Mouse (Mus musculus) forelimb bud, embryonic 11.5 days (tissue): ENCODE measurements around the gene Hsdl2.
"Not testable (repeated sequence)": the region's sequence is repeated elsewhere in the genome, so short reads cannot be mapped to it uniquely, and the experiment has no call there.

Experiments
- DNase-seq: peaks from one replicate; pipeline ENCODE4 v3.0.0-alpha.2; 2012; ENCODE audit warnings: low read depth, low spot score

The Hsdl2 gene

DNA sequence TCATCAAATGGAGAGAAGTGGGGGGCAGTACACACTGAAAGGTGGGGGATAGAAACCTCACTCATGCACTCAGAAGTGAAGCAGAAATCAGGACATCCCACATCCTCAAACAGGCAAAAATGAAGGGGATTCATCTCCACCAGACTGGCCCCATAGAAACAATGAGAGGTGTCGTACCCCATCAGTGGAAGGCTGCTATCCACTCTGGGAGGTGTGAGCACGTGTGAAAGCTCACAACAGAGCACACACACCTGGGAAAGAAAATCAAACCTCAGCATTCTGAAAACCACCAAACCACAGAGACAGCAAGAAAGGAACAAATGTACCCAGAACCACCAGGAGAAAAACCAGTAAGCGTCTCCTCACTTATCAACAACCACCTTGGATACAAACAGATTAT, 17.2 kb upstream of the Hsdl2 start:
- DNase-seq = no peak

DNA sequence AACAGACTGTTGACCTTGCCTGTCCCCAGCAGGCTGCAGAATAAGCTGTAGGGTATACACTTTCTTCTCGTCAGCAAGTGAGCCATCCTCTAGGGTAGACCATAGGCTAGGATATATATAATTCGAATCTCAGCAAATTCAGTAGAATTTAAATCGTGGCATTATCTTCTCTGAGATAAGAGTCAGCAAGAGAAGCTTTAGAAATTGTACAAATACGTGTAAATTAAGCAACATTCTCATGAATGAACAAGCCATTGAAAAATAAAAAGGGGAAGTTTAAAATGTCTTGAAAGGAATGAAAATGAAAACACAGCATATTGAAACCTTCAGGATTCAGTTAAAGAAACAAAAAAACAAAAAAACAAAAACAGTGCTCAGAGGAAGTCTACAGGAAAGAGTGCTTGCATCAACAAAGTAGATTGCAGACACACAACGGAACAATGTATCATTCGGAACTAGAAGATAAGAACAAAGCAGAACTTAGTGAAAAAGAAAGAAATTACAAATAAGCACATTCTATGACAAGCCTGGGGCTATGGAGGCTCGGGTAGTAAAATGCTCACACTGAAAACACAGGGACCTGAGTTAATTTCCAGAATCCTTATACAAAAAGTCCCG, 15.7 kb upstream of the Hsdl2 start:
- no peak for DNase-seq

DNA sequence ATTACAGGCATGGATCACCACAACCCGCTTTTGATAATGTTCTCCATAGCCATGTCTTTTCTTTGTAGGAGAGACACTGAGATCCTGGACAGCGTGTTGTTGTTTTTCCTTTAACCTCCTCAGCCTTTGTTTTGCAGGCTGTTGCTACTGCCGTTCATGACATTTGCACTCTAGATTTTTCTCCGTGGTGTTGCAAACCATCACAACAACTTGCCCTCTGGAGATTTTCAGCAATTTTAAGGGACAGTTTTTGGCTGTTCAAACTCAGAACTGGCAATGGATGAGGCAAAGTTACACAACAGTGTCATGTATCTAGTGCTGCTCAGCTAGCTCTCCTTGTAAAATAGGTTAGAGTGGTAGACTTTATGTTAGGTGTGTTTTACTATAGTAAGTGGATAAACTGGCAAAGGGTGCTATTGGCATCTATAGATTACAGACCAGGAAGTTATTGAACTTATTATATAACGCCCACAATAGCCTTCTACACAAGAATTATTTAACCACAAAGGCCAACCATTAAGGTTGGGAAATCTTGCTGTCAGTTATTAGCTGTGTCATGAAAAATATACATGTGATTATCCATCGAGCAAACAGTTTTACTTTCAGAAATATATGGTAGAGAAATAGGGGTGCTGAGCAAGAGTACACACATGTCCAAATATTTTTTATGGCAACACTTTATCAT, 13.6 kb upstream of the Hsdl2 start:
- DNase-seq = no peak

DNA sequence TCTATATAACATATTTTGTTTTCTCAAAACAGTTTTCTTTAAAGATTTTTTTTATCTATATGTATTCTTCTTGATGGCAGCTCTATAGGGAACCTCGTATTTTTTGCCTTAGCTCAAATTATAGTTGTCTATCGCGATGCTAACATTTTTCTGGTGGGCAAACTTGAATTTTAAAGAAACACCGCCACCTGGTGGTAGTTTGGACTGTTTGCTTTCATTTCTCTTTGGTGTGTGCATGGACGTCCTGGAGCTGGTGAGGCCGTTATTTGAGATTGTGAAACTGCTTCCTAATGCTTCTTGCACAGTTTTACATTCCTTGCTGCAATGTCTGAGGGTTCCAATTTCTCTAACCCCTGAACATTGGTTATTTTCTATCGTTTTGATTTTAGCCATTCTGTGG, 11.8 kb upstream of the Hsdl2 start:
- peak; percentile 86 for DNase-seq

DNA sequence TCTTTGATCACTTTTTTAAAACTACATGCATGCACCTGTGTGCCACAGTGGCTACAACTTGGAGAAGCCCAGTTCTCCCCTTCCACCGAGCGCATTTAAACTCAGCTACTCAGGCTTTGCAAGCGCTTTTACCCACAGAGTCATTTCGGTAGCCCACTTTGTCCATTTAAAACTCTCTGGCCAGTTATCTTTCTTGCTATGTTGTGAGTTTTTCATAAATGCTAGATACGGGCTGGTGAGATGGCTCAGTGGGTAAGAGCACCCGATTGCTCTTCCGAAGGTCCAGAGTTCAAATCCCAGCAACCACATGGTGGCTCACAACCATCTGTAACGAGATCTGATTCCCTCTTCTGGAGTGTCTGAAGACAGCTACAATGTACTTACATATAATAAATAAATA, 10.8 kb upstream of the Hsdl2 start:
- DNase-seq = not testable (repeated sequence)

DNA sequence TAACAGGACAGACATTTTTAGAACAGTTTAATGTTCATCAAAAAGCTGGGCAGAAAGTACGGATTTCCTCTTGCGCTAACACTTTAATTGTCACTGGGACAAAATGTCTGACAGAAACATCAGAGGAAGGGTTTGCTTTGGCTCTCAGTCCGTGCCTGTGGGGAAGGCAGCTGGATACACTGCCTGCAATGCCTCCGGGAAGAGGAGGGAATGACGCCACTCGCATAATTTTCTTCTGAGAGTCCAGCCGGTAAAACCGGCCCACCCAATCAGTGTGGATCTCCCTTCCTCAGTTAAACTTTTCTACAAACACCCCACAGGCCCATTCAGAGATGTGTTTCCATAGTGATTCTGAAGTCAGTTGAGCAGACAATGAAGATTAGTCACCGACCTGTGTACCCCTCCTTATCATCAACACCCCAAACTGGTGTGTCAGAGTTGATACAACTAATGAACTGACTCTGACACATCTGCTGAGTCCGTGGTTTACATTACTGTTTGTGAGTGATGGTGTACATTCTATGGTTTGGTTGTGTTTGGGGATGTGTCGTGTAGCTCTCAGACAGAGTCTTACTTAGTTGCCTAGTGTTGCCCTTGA, 8.7 kb upstream of the Hsdl2 start:
- no peak for DNase-seq

DNA sequence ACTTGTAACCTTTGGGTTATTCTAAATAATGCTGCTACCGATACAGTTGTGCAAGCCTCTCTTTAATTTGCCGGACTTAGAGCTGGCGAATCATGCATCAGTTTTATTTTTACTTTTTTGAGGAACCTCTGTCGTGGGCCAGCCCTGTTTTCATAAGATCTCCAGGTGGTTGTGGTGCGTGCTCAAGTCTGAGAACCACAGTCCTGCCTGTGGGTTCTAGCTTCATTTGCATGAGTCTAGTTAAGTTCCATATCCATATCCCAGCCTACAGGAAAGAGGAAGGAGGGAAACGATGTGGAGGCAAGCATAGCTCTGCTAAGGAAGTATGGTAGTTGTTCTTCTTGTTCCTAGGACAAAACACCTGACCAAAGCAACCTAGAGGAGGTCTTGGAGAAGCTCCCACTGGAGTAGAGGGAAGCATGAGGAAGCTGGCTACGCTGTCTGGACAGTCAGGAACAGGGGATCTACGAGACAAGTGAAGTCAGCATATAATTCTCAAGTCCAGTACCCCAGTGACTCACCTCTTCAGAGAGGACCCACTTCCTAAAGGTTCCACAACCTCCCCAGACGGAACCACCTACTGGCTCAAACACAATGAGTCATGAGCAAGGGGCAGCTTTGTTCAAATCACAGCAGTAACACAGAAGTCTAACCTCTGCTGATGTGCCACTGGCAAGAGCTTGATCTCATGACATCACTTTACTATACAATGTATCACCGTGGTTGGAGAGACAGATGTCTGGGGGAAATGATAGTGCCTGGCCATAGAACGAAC, 6.0 kb upstream of the Hsdl2 start:
- DNase-seq = no peak

DNA sequence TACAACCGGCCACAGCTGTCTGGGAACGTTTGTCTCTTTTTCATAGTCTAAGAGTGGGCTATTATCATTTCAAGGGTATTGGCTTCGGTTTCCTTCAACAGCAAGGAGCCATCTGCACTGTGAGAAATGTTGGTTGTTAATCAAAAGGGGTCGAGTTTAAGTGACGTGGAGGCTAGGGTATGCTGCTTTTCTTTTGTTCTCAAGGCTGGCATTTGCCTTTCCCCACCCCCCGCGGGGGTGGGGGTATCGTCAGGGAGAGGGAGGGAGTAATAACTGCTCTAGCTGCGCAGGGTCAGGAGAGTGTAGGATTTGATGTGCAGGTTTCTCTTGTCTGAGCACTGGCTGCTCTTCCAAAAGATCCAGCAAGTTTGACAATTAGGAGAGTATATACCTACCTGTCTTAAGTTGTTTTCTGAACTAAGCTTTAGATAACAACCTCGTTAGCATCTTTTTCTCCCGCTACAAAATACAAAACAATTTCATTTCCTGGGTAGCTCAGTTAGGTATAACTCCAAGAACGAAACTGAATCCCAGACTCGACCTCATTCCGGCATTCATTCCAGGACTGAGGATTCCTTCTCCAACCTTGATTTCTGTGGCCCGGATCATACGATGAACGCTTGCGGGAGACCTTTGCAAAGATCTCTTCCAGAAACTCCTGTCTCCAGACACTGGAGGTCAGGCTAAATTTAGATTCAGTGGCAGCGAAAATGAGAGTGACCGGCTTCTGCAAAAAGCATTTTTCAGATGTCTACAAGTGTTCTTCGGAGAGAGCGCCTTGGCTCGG, 675 bp upstream of the Hsdl2 start:
- peak; percentile 82 for DNase-seq

DNA sequence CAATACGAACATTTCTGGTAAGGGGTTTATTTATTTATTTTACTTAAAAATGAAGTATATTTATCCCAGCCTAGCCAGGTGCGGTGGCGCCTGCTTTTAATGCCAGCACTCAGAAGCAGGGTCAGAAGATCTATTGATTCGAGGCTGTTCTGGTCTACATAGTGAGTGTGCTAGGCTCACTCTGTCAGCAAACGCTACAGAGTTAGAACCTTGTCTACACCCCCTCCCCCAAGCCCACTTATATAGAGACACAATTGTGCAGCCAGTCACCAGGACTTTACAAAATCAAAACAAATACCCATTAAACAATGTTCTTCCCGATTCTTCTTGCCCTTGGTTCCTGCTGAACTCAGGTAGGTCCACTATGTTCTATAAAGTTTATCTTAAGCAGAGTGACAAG, 823 bp downstream of the Hsdl2 start:
- no peak for DNase-seq

DNA sequence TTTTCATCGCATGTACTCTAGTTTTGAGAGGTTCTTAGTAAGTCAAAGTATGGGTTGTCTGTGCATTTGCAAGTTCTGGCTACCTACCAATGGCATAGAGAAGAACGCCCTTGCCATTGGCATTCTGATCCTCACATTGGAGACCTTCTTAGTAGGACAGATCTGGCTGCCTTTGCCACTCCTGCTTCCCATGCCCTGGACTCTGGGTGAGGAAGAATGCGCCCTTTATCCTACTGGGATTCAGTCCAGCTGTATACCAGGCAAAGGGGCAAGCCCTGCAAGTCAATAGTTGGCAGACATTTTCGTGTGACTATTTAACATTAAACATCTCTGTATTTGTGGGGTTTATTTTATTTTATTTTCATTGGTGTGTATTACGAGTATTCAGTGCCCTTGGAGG, 3.7 kb downstream of the Hsdl2 start:
- no peak for DNase-seq

DNA sequence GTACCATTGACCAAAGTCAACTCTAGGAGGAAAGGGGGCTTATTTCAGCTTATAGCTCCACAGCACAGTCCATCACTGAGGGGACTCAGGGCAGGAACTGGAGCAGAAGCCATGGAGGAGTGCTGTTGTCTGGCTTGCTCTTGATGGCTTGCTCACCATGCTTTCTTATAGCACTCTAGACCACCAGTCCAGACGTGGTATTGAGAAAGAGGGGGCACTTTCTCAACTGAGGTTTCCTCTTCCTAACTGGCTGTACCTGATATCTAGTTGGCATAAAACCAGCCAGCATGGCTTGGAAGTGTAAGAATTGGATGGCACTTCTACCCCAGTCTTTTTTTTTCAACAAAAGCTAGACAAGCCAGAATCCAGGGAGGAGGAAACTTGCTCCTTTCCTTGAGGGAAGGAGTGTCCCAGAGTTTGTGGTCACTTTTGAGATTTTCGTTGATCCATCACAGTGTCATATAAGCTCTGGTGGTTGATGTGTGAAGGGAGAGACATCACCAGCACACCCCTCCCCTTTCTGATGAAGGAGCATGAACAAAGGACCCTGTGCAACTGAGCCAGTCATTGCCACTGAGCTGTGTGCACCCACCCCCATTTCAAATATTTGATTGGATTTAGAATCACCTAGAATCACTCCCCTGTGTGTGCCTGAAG, 6.0 kb downstream of the Hsdl2 start:
- no peak for DNase-seq

DNA sequence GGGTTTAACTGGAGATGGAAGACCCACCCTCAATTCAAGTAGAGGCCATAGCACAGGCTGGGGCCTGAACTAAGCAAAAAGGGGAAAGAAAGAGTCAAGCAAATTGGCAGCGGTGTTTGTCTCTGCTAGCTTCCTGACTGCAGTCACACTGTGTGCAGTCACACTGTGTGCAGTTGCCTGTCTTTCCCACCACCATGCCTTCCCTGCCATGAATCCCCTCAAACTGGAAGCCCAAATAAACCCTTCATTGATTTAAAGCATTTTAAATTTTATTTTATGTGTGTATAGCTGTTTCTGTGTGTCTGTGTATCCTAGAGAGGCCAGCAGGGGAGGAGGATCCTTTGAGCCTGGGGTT, 6.5 kb downstream of the Hsdl2 start:
- DNase-seq = no peak

DNA sequence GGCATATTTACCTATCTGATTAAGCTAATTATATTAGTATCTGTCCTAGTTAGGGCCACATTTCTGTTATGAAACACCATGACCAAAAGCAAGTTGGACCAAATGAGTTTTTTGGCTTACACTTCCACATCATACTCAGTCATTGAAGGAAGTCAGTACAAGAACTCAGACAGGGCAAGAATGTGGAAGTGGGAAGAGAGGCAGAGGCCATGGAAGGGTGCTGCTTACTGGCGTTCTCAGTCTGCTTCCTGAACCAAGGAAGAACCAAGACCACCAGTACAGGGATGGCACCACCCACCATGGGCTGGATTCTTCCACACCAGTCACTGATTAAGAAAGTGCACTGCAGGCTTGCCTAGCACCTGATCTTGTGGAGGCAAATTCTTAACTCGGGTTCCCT, 13.3 kb downstream of the Hsdl2 start:
- no peak for DNase-seq

DNA sequence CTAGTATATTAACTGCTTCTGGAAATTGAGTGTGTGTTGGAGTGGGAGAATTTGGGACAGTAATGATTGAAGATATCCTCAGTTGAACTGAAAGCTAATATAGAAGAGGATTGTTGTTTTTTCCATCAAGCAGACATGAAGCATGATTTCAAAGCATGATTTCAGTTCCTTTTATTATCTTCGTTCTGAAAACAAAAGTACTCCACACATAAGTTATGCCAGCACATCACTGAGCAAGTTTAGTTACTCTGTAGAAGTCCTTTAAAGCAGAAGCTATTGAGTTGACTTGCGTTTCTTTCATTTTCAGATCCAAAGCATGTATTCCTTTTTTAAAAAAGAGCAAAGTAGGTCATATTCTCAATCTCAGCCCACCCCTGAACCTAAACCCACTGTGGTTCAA, 15.2 kb downstream of the Hsdl2 start:
- DNase-seq = no peak

DNA sequence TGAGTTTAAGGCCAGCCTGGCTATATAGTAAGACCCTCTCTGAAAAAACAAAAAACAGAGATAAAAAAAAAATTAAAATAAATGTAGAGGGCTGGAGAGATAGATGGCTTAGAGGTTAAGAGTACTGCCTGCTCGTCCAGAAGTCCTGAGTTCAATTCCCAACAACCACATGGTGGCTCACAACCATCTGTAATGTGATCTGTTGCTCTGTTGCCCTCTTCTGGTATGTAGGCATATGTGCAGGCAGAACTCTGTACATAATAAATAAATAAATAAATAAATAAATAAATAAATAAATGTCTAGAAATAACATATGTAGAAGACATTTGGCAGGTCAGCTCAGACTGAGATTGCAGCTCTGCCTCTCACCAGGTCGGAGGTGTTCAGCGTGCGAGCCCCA, 21.3 kb downstream of the Hsdl2 start:
- DNase-seq = no peak

DNA sequence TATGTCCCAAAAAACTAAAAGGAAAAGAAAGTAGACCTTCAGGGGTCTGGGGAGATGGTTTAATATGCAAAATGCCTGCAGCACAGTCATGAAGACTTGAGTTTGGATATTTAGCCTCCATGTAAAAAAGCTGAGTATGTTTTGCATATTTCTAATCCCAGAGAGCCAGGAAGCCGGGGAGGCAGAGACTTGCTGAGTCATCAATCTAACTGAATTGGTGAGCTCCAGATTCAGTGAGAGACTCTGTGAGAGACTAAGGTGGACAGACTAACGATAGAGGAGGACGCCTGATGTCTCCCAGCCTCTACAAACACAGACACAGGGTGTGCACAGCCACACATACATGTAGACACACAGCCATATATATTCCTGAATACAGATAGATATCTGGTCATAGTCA, 23.5 kb downstream of the Hsdl2 start:
- no peak for DNase-seq

DNA sequence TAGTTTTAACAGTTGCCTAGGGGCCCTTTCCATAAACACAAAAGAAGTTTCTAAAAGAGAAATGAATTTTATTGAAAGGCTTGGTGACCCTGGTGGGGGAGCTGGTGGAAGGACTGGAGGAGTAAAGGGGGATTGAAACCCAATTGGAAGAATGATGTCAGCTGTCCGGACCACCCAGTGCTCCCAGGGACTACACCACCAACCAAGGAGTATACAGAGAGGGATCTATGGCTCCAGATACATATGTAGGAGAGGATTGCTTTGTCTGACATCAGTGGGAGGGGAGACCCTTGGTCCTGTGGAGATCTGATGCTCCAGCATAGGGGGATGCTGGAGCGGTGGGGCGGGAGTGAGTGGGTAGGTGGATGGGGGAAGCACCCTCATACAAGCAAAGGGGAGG, 24.1 kb downstream of the Hsdl2 start:
- DNase-seq = no peak

DNA sequence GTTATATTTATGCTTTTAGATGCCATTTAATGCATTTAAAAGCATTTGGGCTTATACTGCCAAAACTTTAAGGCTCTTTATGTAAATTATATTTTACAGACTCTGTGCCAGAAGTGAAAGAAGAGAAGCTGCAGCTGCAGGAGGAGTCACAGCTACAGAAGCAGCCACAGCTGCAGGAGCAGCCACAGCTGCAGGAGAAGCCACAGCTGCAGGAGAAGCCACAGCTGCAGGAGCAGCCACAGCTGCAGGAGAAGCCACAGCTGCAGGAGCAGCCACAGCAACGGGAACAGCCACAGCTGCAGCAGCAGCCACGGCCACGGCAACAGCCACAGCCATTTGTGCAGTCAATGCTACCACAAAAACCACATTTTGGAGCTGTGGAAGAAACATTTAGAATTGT, 29.0 kb downstream of the Hsdl2 start:
- DNase-seq = no peak

DNA sequence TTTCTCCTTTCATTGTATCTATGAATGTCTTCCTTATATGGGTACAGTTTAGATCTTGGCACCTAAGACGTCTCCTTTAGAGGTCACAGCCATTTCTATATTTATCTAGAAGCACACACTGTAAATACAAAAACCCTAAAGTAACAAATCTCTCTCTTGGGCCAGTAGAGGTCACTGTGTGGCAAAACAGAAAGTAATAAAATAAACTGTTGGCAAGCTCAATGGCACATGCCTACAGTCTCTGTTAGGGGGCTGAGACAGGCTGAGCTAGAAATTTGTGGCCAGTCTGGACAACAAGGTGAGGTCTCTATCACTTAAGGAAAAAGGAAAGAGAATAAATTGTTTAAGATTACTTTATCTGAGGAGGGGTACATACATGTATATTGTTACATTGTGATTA, 33.6 kb downstream of the Hsdl2 start:
- peak; percentile 21 for DNase-seq

DNA sequence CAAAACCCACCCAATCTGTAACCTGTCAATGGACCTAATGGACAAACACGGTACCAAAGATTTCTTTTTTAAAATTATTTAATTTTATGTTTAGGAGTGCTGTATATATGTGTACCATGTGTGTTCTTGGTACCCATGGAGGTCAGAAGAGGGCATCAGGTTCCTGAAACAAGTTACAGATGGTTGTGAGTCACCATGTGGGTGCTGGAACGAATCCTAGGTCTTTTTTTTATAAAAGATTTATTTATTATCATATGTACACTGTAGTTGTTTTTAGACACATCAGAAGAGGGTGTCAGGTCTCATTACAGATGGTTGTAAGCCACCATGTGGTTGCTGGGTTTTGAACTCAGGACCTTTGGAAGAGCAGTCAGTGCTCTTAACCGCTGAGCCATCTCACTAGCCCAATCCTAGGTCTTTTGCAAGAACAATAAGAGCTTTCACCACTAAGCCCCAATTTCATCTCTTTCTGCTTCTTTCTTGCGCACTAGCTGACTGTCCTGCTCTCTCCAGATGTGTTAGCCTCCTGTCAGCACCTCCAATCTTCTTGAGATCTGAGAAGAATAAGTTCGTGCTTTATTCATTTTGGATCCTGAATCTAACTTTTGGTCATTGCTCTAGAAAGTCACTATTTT, 38.4 kb downstream of the Hsdl2 start:
- no peak for DNase-seq

DNA sequence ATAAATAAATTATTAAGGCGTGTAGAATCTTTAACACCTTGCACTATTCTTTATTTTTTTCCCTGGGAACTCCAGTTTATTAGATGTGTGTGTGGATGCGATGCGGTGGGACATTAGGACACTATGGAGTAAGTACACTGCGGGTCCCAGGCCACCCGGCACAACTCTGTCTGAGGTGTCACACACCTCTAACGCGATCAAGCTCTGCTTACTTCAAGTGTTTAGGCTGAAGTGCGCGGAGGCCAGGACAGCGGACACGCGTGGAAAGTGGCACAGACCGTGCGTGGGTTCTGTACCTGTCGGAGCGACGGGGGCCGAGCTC, 44.3 kb downstream of the Hsdl2 start:
- DNase-seq = no peak
